Mouse (Mus musculus) G1E (cell line): ENCODE measurements around the gene Slc4a8.

Source experiments
- CTCF ChIP-seq: IDR thresholded peaks from 2 replicates; pipeline ENCODE4 v1.5.1; 2012; ENCODE audit warnings: low read depth, low read length, inconsistent platforms, mixed read lengths
- GATA1 ChIP-seq: IDR thresholded peaks from 2 replicates; pipeline ENCODE4 v1.6.1; 2012; ENCODE audit warnings: borderline replicate concordance, low read length, inconsistent platforms, mixed read lengths

DNA sequence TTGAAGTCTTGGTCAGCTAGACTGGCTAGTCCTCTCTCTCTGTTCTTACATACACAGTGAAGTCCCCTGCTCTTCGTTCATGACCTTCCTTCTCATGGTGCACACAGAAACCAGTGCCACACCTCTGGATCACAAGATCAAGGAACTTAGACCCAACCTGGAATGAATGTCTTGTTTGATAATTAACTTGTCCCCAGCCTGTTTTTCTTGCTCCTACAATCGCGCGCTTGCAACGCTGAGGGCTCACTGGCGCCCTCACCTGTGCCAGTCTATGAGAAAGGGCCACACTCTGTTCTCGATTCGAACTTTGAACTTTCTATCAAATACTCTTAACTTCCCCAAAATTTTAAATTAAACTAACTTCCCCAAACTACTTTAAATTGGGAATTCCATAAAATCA, 60.3 kb downstream of the Slc4a8 start:
- no peak for TF ChIP-seq CTCF
- no peak for TF ChIP-seq GATA1
